28 mouse cellular contexts compared by ENCODE assay signal in genomic region chr5:82034776-82035175, GRCm38 (mm10).
DNase-seq lines count a peak whose midpoint lies in the region; ATAC-seq and TF ChIP-seq lines count a peak whose summit lies in the region.
"Had no signal": no experiment of that assay in that cellular context is flagged by ENCODE, and none has a peak within 500 bp of the region (broad histone marks: within the 10 kb centered on the region; RNA-seq: fewer than 3 reads in every experiment).

No protein-coding gene starts in this region.

- H3K9ac ChIP-seq in lung, postnatal 0 days (replicated peaks; ENCODE audit: low read depth): no peak overlapping the region
- H3K9ac ChIP-seq: embryonic facial prominence, embryonic 15.5 days; hindbrain, embryonic 12.5 days; kidney, embryonic 15.5 days; limb, embryonic 13.5 days; liver, embryonic 13.5 days; midbrain, embryonic 15.5 days; neural tube, embryonic 12.5 days had no signal

- no peaks in the 10 kb centered on the region for H3K27me3 ChIP-seq in lung, postnatal 0 days (replicated peaks; ENCODE audit: insufficient read depth, low read length)
- H3K27me3 ChIP-seq: embryonic facial prominence, embryonic 15.5 days; hindbrain, embryonic 12.5 days; kidney, embryonic 15.5 days; limb, embryonic 13.5 days; liver, embryonic 13.5 days; midbrain, embryonic 15.5 days; neural tube, embryonic 12.5 days; Patski had no signal

- no peaks in the 10 kb centered on the region for H3K9me3 ChIP-seq in lung, postnatal 0 days (ENCODE audit: low read length)
- H3K9me3 ChIP-seq: embryonic facial prominence, embryonic 15.5 days; hindbrain, embryonic 12.5 days; kidney, embryonic 15.5 days; limb, embryonic 13.5 days; liver, embryonic 13.5 days; midbrain, embryonic 15.5 days; neural tube, embryonic 12.5 days had no signal

- no peak overlapping the region for H3K4me3 ChIP-seq in lung, postnatal 0 days (ENCODE audit: low read depth, low read length)
- H3K4me3 ChIP-seq: embryonic facial prominence, embryonic 15.5 days; hindbrain, embryonic 12.5 days; kidney, embryonic 15.5 days; limb, embryonic 13.5 days; liver, embryonic 13.5 days; midbrain, embryonic 15.5 days; neural tube, embryonic 12.5 days had no signal

- H3K36me3 ChIP-seq in lung, postnatal 0 days (ENCODE audit: insufficient read depth, low read length): no peaks in the 10 kb centered on the region
- H3K36me3 ChIP-seq: embryonic facial prominence, embryonic 15.5 days; hindbrain, embryonic 12.5 days; kidney, embryonic 15.5 days; limb, embryonic 13.5 days; liver, embryonic 13.5 days; midbrain, embryonic 15.5 days; neural tube, embryonic 12.5 days had no signal

- H3K4me1 ChIP-seq in lung, postnatal 0 days (ENCODE audit: insufficient read depth, low read depth, low read length): no peaks in the 10 kb centered on the region
- H3K4me1 ChIP-seq: embryonic facial prominence, embryonic 15.5 days; hindbrain, embryonic 12.5 days; kidney, embryonic 15.5 days; limb, embryonic 13.5 days; liver, embryonic 13.5 days; midbrain, embryonic 15.5 days; neural tube, embryonic 12.5 days had no signal

- ATAC-seq in lung, postnatal 0 days: no peak
- ATAC-seq: forebrain, embryonic 16.5 days; midbrain, embryonic 15.5 days; Patski had no signal

- WGBS in lung, postnatal 0 days: 72% methylated on average over 7 of the region's 7 CpGs

- intact Hi-C loops in heart, postnatal 25 days (cut with DNase I): no loop called here
- intact Hi-C loops in heart, postnatal 36 days (cut with DNase I): no loop called here

- DNase-seq in cerebellum, postnatal 10 days: peak; percentile 54 to 55
- DNase-seq in cerebellum, adult 11 months: no peak
- peak; percentile 31 for DNase-seq in heart, adult 8-10 months (ENCODE audit: low spot score)
- DNase-seq in heart, postnatal 25 days (ENCODE audit: low spot score): no peak
- peak; percentile 27 for DNase-seq in lung, postnatal 10 days
- no peak for DNase-seq in lung, postnatal 0 days (ENCODE audit: low spot score)
- DNase-seq in heart, postnatal 36 days: peak; percentile 3 to 4
- DNase-seq in thymus, postnatal 14 days: no peak
- DNase-seq: adrenal gland, adult 2 months; cerebellum, adult 11-12 months; cerebellum, postnatal 36 days; embryo, embryonic 11 days; gastrocnemius, postnatal 25 days; kidney, adult 11 months; kidney, postnatal 36 days; liver, embryonic 13.5 days; right cerebral cortex, postnatal 14 days; thymus, adult 2 months had no signal

- TF ChIP-seq EP300 in lung, postnatal 0 days (IDR thresholded peaks at IDR 0.05): no peak

- no peak overlapping the region for H3K27ac ChIP-seq in lung, postnatal 0 days (ENCODE audit: low read length)
- H3K27ac ChIP-seq: embryonic facial prominence, embryonic 15.5 days; hindbrain, embryonic 12.5 days; kidney, embryonic 15.5 days; limb, embryonic 13.5 days; liver, embryonic 13.5 days; macrophage; midbrain, embryonic 15.5 days; neural tube, embryonic 12.5 days; stomach, postnatal 0 days had no signal

- no peak for TF ChIP-seq CTCF in lung, postnatal 0 days (IDR thresholded peaks at IDR 0.05)

- no peak overlapping the region for H3K4me2 ChIP-seq in lung, postnatal 0 days (replicated peaks; ENCODE audit: low read depth, low read length)
- H3K4me2 ChIP-seq: embryonic facial prominence, embryonic 15.5 days; hindbrain, embryonic 12.5 days; kidney, embryonic 15.5 days; limb, embryonic 13.5 days; liver, embryonic 13.5 days; midbrain, embryonic 15.5 days; neural tube, embryonic 12.5 days had no signal

Comparison
In these comparisons a context has a peak if more than half of its experiments do, and no peak if none do; other contexts are left out.
1. DNase-seq: peak in cerebellum, postnatal 10 days (2 of 2), heart, adult 8-10 months (single experiment), lung, postnatal 10 days (single experiment) and heart, postnatal 36 days (2 of 2); none in cerebellum, adult 11 months (single experiment), heart, postnatal 25 days (single experiment), lung, postnatal 0 days (single experiment) and thymus, postnatal 14 days (single experiment).